ENCODE assay signal across 11 mouse cellular contexts in the genomic region with DNA sequence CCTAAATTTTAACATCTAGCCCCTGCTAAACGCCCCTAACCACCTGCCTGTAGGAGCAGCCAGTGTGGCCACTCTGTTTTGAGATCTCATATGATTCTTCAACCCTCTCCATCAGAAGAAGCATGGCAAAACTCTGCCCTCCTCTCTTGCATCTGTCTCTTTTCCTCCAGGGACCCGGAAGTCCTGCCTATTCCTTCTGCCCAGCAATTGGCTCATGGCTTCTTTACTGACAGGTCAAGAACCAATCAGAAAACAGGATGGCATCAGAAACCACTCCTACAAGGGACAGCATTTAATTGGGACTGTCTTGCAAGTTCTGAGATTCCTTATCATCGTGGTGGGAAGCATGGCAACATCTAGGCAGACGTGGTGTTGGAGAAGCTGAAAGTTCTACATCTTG. TPM values are rescaled to one million over a fixed set of nuclear protein-coding genes. Genes with fewer than 3 reads are reported as not detected.
DNase-seq lines count a peak whose midpoint lies in the region; ATAC-seq lines count a peak whose summit lies in the region.
"Had no signal": no experiment of that assay in that cellular context is flagged by ENCODE, and none has a peak within 500 bp of the region (broad histone marks: within the 10 kb centered on the region; RNA-seq: fewer than 3 reads in every experiment).

No protein-coding gene starts in this region.

- H3K4me1 ChIP-seq in heart, embryonic 14.5 days (ENCODE audit: control insufficient read depth in 2 of 2, insufficient read depth in 2 of 2, low read length in 2 of 2): peaks cover 4 to 8% of the 10 kb centered on the region in 2 experiments; a peak in 1 of 4 replicates
- peaks cover 6% of the 10 kb centered on the region for H3K4me1 ChIP-seq in heart, embryonic 11.5 days (ENCODE audit: control insufficient read depth, insufficient read depth, low read length)
- H3K4me1 ChIP-seq in hindbrain, embryonic 16.5 days (ENCODE audit: control insufficient read depth, insufficient read depth, low read depth, low read length): no peaks in the 10 kb centered on the region

- H3K27ac ChIP-seq in heart, embryonic 14.5 days (replicated peaks in 1 of 2; ENCODE audit: control insufficient read depth in 1 of 2, insufficient read depth in 1 of 2, low read depth in 2 of 2, low read length in 2 of 2): no peak overlapping the region
- H3K27ac ChIP-seq in heart, embryonic 11.5 days (ENCODE audit: low read depth, low read length): no peak overlapping the region
- no peak overlapping the region for H3K27ac ChIP-seq in hindbrain, embryonic 16.5 days (ENCODE audit: low read depth, low read length)

- no peaks in the 10 kb centered on the region for H3K27me3 ChIP-seq in heart, embryonic 14.5 days (ENCODE audit: control insufficient read depth, insufficient read depth, low read length)
- H3K27me3 ChIP-seq in heart, embryonic 11.5 days (ENCODE audit: control insufficient read depth, insufficient read depth, low read length): no peaks in the 10 kb centered on the region
- H3K27me3 ChIP-seq in hindbrain, embryonic 16.5 days (replicated peaks; ENCODE audit: control insufficient read depth, insufficient read depth, low read length): no peaks in the 10 kb centered on the region

- WGBS in heart, embryonic 14.5 days: 45% methylated on average over 4 of the region's 4 CpGs
- 46% methylated on average over 4 of the region's 4 CpGs for WGBS in heart, embryonic 11.5 days (ENCODE audit: insufficient replicate concordance)
- WGBS in hindbrain, embryonic 16.5 days: 46% methylated on average over 4 of the region's 4 CpGs

- peak overlapping the region; percentile 46 for H3K4me2 ChIP-seq in heart, embryonic 14.5 days (ENCODE audit: low read length)
- H3K4me2 ChIP-seq in heart, embryonic 11.5 days: no peak overlapping the region; the same call in 1 of the 2 replicates
- H3K4me2 ChIP-seq in hindbrain, embryonic 16.5 days (ENCODE audit: low read length): peak overlapping the region; percentile 25; the same call in 1 of the 2 replicates

- no peak for ATAC-seq in heart, embryonic 14.5 days (ENCODE audit: insufficient number of reproducible peaks, insufficient read depth, low FRiP score, low read depth)
- no peak for ATAC-seq in heart, embryonic 11.5 days (replicated peaks; ENCODE audit: insufficient number of reproducible peaks, low FRiP score, low TSS enrichment)
- ATAC-seq in hindbrain, embryonic 16.5 days: no peak
- ATAC-seq: lung, postnatal 0 days had no signal

- H3K4me3 ChIP-seq in heart, embryonic 14.5 days (ENCODE audit: control insufficient read depth in 1 of 2, insufficient read depth in 1 of 2, low read depth in 1 of 2, low read length in 2 of 2): 0 out of 4 replicates have a peak overlapping the region, but pooled peaks of 1 of the 2 experiments have one; percentile 11
- no peak overlapping the region for H3K4me3 ChIP-seq in heart, embryonic 11.5 days (ENCODE audit: low read depth, low read length)
- no peak overlapping the region for H3K4me3 ChIP-seq in hindbrain, embryonic 16.5 days (ENCODE audit: low read length)

- H3K9me3 ChIP-seq in heart, embryonic 14.5 days (ENCODE audit: control insufficient read depth, low read length): no peaks in the 10 kb centered on the region
- no peaks in the 10 kb centered on the region for H3K9me3 ChIP-seq in heart, embryonic 11.5 days (replicated peaks; ENCODE audit: control insufficient read depth, low read length)
- peaks cover 3% of the 10 kb centered on the region; the same call in 1 of the 2 replicates for H3K9me3 ChIP-seq in hindbrain, embryonic 16.5 days (ENCODE audit: control insufficient read depth, low read length)

- H3K9ac ChIP-seq in heart, embryonic 14.5 days (ENCODE audit: low read length): no peak overlapping the region
- H3K9ac ChIP-seq in heart, embryonic 11.5 days (ENCODE audit: low read depth, low read length): no peak overlapping the region
- H3K9ac ChIP-seq in hindbrain, embryonic 16.5 days (ENCODE audit: low read depth, low read length): no peak overlapping the region

- no peaks in the 10 kb centered on the region for H3K36me3 ChIP-seq in heart, embryonic 14.5 days (ENCODE audit: control insufficient read depth, insufficient read depth, low read length)
- H3K36me3 ChIP-seq in heart, embryonic 11.5 days (ENCODE audit: control insufficient read depth, insufficient read depth, low read length): no peaks in the 10 kb centered on the region
- no peaks in the 10 kb centered on the region for H3K36me3 ChIP-seq in hindbrain, embryonic 16.5 days (ENCODE audit: control insufficient read depth, insufficient read depth, low read length)

- DNase-seq in retina, postnatal 1 day: peak; percentile 72
- no peak for DNase-seq in retina, embryonic 14.5 days (ENCODE audit: low spot score)
- no peak for DNase-seq in urinary bladder, adult 2 months (ENCODE audit: low spot score)
- DNase-seq in left cerebral cortex, adult 9 months (ENCODE audit: low spot score in 2 of 2): no peak
- no peak for DNase-seq in spleen, postnatal 4 days (ENCODE audit: low spot score in 2 of 2)
- DNase-seq: heart, postnatal 10 days; kidney, adult 9 months had no signal

RNA-seq across cellular contexts. Expression of a gene that starts 11.5 kb away (rescaled TPM):
- polyA plus RNA-seq in heart, embryonic 14.5 days (2014; fragmentation: Nextera tagmentation; extraction: Ambion mirVana): 133 and 220 TPM in 2 replicates
- 183 and 209 TPM in 2 replicates for polyA plus RNA-seq in heart, embryonic 11.5 days (2014; fragmentation: Nextera tagmentation; extraction: Ambion mirVana)
- polyA plus RNA-seq in hindbrain, embryonic 16.5 days (2015; fragmentation: Nextera tagmentation; extraction: Ambion mirVana): 20.6 and 23.7 TPM in 2 replicates
- polyA plus RNA-seq in urinary bladder, adult 2 months (2012; rRNA removed): 3,856 and 5,107 TPM in 2 replicates

RNA-seq across cellular contexts. Expression of a gene that starts 57.5 kb away (rescaled TPM):
- polyA plus RNA-seq in heart, embryonic 14.5 days (2014; fragmentation: Nextera tagmentation; extraction: Ambion mirVana): 72.4 and 77.2 TPM in 2 replicates
- 61.5 and 68.1 TPM in 2 replicates for polyA plus RNA-seq in heart, embryonic 11.5 days (2014; fragmentation: Nextera tagmentation; extraction: Ambion mirVana)
- 43.1 and 49.5 TPM in 2 replicates for polyA plus RNA-seq in hindbrain, embryonic 16.5 days (2015; fragmentation: Nextera tagmentation; extraction: Ambion mirVana)
- polyA plus RNA-seq in urinary bladder, adult 2 months (2012; rRNA removed): 124 and 138 TPM in 2 replicates

Comparison
In these comparisons a context has a peak if more than half of its experiments do, and no peak if none do; other contexts are left out.
1. RNA of a gene that starts 11.5 kb away (polyA plus RNA-seq): 3,856 to 5,107 TPM in urinary bladder, adult 2 months; 133 to 220 TPM in heart, embryonic 14.5 days, 183 to 209 TPM in heart, embryonic 11.5 days and 20.6 to 23.7 TPM in hindbrain, embryonic 16.5 days; every median in the first group is over 10 times any median in the second.